Mouse (Mus musculus) monocyte, adult 2 months (primary cell): ENCODE results near the gene Spaar.
"Not testable (repeated sequence)": the region's sequence is repeated elsewhere in the genome, so short reads cannot be mapped to it uniquely, and the experiment has no call there.

Experiments
- DNase-seq, 2 experiments: peaks; one replicate each; pipeline ENCODE4 v3.0.0; 2022; ENCODE audit warnings: low spot score in 2 of 2, low read depth in 1 of 2

The Spaar gene

GRCm38 (mm10) chr4:43772304-43772703 lies 42.5 kb downstream of the Spaar start:
- DNase-seq: no peak

DNA sequence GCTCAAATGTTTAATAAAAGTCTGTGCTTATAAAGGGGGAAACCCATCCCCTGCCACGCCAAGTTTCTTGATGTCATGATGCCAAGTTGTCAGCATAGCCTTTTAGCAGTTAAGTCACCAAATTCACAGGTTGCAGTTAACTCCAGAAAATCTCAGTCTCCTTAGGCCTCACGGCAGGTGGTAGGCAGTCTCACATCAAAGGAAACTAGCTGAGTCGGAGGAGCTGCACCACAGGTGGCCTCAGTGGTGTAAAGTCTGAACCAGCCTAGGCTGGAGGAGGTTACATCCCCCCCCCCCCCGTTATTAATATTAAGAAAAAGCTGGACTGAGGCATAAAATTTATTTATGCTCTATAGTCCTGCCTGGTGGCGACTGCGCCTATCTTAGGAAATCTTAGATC lies 65.5 kb downstream of the Spaar start:
- DNase-seq: no peak

- not testable (repeated sequence) for DNase-seq
Measured at GRCm38 (mm10) chr4:43795844-43796243, 66.0 kb downstream of the Spaar start.

DNA sequence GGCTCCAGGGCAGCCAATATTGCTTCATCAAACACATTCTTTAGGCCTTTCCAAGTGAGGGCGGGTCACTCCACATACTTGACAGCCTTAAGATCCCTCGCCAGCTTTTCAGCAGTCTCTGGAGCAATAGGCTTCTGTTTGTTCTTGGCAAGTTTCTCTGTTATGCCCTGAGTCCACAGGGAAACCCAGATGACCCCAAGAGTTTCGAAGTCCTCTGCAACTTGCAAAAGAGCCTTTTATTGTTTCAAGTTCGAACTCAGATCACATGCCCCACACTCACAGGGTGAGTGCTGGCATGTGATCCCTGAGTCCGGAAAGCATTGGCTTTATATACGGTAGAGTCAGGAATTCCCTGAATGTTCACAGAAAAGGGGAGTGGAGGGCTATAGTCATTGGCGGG lies 69.1 kb downstream of the Spaar start:
- DNase-seq: no peak
